Mouse (Mus musculus): Measurements from ENCODE around the gene Lrrk1. TPM values are rescaled to one million over a fixed set of nuclear protein-coding genes. Genes with fewer than 3 reads are reported as not detected.
A peak's percentile ranks its signal among the peaks of the same experiment; 100 is the strongest.

Gene Lrrk1
- polyA plus RNA-seq, 1 experiment from 2014 or later, result 6.7 TPM

- Histone ChIP-seq H3K4me3 (ENCODE audit: low read depth, low read length) (no peak overlapping the region), H3K9me3 (replicated peaks; ENCODE audit: control insufficient read depth, low read length) (no peaks in the 10 kb centered on the region), H3K9ac (ENCODE audit: low read depth, low read length) (no peak overlapping the region; the same call in 1 of the 2 replicates), H3K4me1 (ENCODE audit: control insufficient read depth, low read depth, low read length) (peaks cover 29% of the 10 kb centered on the region), H3K36me3 (ENCODE audit: control insufficient read depth, insufficient read depth) (no peaks in the 10 kb centered on the region), H3K27ac (ENCODE audit: low read length) (peak overlapping the region; percentile 88), H3K4me2 (ENCODE audit: low read depth, low read length) (no peak overlapping the region), H3K27me3 (ENCODE audit: control insufficient read depth, insufficient read depth, low read depth, low read length) (no peaks in the 10 kb centered on the region)
- ATAC-seq (ENCODE audit: low read depth), result no peak
- WGBS (ENCODE audit: insufficient replicate concordance), result 71% methylated on average over 6 of the region's 6 CpGs
These were observed 154.1 kb downstream of the Lrrk1 start for GRCm38 (mm10) chr7:66233947-66234516.

GRCm38 (mm10) chr7:66233141-66233946 is 154.8 kb downstream of the Lrrk1 start:
- peak overlapping the region; percentile 48 for H3K4me2 ChIP-seq (ENCODE audit: low read depth, low read length)
- peaks cover 29% of the 10 kb centered on the region for H3K4me1 ChIP-seq (ENCODE audit: control insufficient read depth, low read depth, low read length)
- H3K27ac ChIP-seq (ENCODE audit: low read length), result peak overlapping the region; percentile 88
- ATAC-seq (ENCODE audit: low read depth), result peak; percentile 90
- no peak overlapping the region for H3K4me3 ChIP-seq (ENCODE audit: low read depth, low read length)
- no peaks in the 10 kb centered on the region for H3K27me3 ChIP-seq (ENCODE audit: control insufficient read depth, insufficient read depth, low read depth, low read length)
- no peaks in the 10 kb centered on the region for H3K9me3 ChIP-seq (replicated peaks; ENCODE audit: control insufficient read depth, low read length)
- no peaks in the 10 kb centered on the region for H3K36me3 ChIP-seq (ENCODE audit: control insufficient read depth, insufficient read depth)
- 31% methylated on average over 4 of the region's 4 CpGs for WGBS (ENCODE audit: insufficient replicate concordance)
- peak overlapping the region; percentile 47 for H3K9ac ChIP-seq (ENCODE audit: low read depth, low read length)

- Histone ChIP-seq H3K4me3 (ENCODE audit: low read depth, low read length) (no peak overlapping the region), H3K27ac (ENCODE audit: low read length) (no peak overlapping the region), H3K9me3 (replicated peaks; ENCODE audit: control insufficient read depth, low read length) (no peaks in the 10 kb centered on the region), H3K9ac (ENCODE audit: low read depth, low read length) (no peak overlapping the region), H3K27me3 (ENCODE audit: control insufficient read depth, insufficient read depth, low read depth, low read length) (no peaks in the 10 kb centered on the region), H3K4me2 (ENCODE audit: low read depth, low read length) (no peak overlapping the region), H3K36me3 (ENCODE audit: control insufficient read depth, insufficient read depth) (no peaks in the 10 kb centered on the region), H3K4me1 (ENCODE audit: control insufficient read depth, low read depth, low read length) (peaks cover 29% of the 10 kb centered on the region)
- no peak for ATAC-seq (ENCODE audit: low read depth)
- WGBS (ENCODE audit: insufficient replicate concordance), result 81% methylated on average over 4 of the region's 4 CpGs
These were observed 156.3 kb downstream of the Lrrk1 start for GRCm38 (mm10) chr7:66231861-66232260.

GRCm38 (mm10) chr7:66230638-66231550 is 157.3 kb downstream of the Lrrk1 start:
- H3K36me3 ChIP-seq (ENCODE audit: control insufficient read depth, insufficient read depth), result no peaks in the 10 kb centered on the region
- peak overlapping the region; percentile 70 for H3K27ac ChIP-seq (ENCODE audit: low read length)
- 44% methylated on average over 17 of the region's 17 CpGs for WGBS (ENCODE audit: insufficient replicate concordance)
- ATAC-seq (ENCODE audit: low read depth), result no peak
- no peak overlapping the region for H3K9ac ChIP-seq (ENCODE audit: low read depth, low read length)
- no peaks in the 10 kb centered on the region for H3K9me3 ChIP-seq (replicated peaks; ENCODE audit: control insufficient read depth, low read length)
- no peak overlapping the region for H3K4me2 ChIP-seq (ENCODE audit: low read depth, low read length)
- H3K4me3 ChIP-seq (ENCODE audit: low read depth, low read length), result no peak overlapping the region
- no peaks in the 10 kb centered on the region for H3K27me3 ChIP-seq (ENCODE audit: control insufficient read depth, insufficient read depth, low read depth, low read length)
- peaks cover 29% of the 10 kb centered on the region for H3K4me1 ChIP-seq (ENCODE audit: control insufficient read depth, low read depth, low read length)

- H3K4me1 ChIP-seq (ENCODE audit: control insufficient read depth, low read depth, low read length), result peaks cover 29% of the 10 kb centered on the region
- no peaks in the 10 kb centered on the region for H3K9me3 ChIP-seq (replicated peaks; ENCODE audit: control insufficient read depth, low read length)
- no peaks in the 10 kb centered on the region for H3K36me3 ChIP-seq (ENCODE audit: control insufficient read depth, insufficient read depth)
- H3K4me2 ChIP-seq (ENCODE audit: low read depth, low read length), result no peak overlapping the region
- 24% methylated on average over 4 of the region's 4 CpGs for WGBS (ENCODE audit: insufficient replicate concordance)
- no peak overlapping the region for H3K9ac ChIP-seq (ENCODE audit: low read depth, low read length)
- no peak overlapping the region for H3K4me3 ChIP-seq (ENCODE audit: low read depth, low read length)
- H3K27ac ChIP-seq (ENCODE audit: low read length), result peak overlapping the region; percentile 70
- no peak for ATAC-seq (ENCODE audit: low read depth)
- H3K27me3 ChIP-seq (ENCODE audit: control insufficient read depth, insufficient read depth, low read depth, low read length), result no peaks in the 10 kb centered on the region
These were observed 157.9 kb downstream of the Lrrk1 start for GRCm38 (mm10) chr7:66230246-66230637.

- H3K4me3 ChIP-seq (ENCODE audit: low read depth, low read length), result no peak overlapping the region
- no peak for ATAC-seq (ENCODE audit: low read depth)
- H3K9ac ChIP-seq (ENCODE audit: low read depth, low read length), result no peak overlapping the region
- no peaks in the 10 kb centered on the region for H3K36me3 ChIP-seq (ENCODE audit: control insufficient read depth, insufficient read depth)
- 73% methylated on average over 7 of the region's 7 CpGs for WGBS (ENCODE audit: insufficient replicate concordance)
- H3K9me3 ChIP-seq (replicated peaks; ENCODE audit: control insufficient read depth, low read length), result no peaks in the 10 kb centered on the region
- H3K27ac ChIP-seq (ENCODE audit: low read length), result no peak overlapping the region
- H3K4me1 ChIP-seq (ENCODE audit: control insufficient read depth, low read depth, low read length), result peaks cover 29% of the 10 kb centered on the region
- H3K27me3 ChIP-seq (ENCODE audit: control insufficient read depth, insufficient read depth, low read depth, low read length), result no peaks in the 10 kb centered on the region
- no peak overlapping the region for H3K4me2 ChIP-seq (ENCODE audit: low read depth, low read length)
These were observed 158.7 kb downstream of the Lrrk1 start for GRCm38 (mm10) chr7:66229433-66229832.

- no peaks in the 10 kb centered on the region for H3K27me3 ChIP-seq (ENCODE audit: control insufficient read depth, insufficient read depth, low read depth, low read length)
- ATAC-seq (ENCODE audit: low read depth), result no peak
- H3K9me3 ChIP-seq (replicated peaks; ENCODE audit: control insufficient read depth, low read length), result no peaks in the 10 kb centered on the region
- no peak overlapping the region for H3K4me3 ChIP-seq (ENCODE audit: low read depth, low read length)
- no peaks in the 10 kb centered on the region for H3K36me3 ChIP-seq (ENCODE audit: control insufficient read depth, insufficient read depth)
- no peak overlapping the region for H3K9ac ChIP-seq (ENCODE audit: low read depth, low read length)
- H3K4me2 ChIP-seq (ENCODE audit: low read depth, low read length), result no peak overlapping the region
- H3K27ac ChIP-seq (ENCODE audit: low read length), result no peak overlapping the region
- peaks cover 21% of the 10 kb centered on the region for H3K4me1 ChIP-seq (ENCODE audit: control insufficient read depth, low read depth, low read length)
- 51% methylated on average over 2 of the region's 2 CpGs for WGBS (ENCODE audit: insufficient replicate concordance)
These were observed 159.6 kb downstream of the Lrrk1 start for GRCm38 (mm10) chr7:66228610-66228920.

GRCm38 (mm10) chr7:66227814-66228609 is 160.1 kb downstream of the Lrrk1 start:
- Histone ChIP-seq H3K27me3 (ENCODE audit: control insufficient read depth, insufficient read depth, low read depth, low read length) (no peaks in the 10 kb centered on the region), H3K27ac (ENCODE audit: low read length) (no peak overlapping the region), H3K36me3 (ENCODE audit: control insufficient read depth, insufficient read depth) (no peaks in the 10 kb centered on the region), H3K4me2 (ENCODE audit: low read depth, low read length) (no peak overlapping the region), H3K4me3 (ENCODE audit: low read depth, low read length) (no peak overlapping the region), H3K9me3 (replicated peaks; ENCODE audit: control insufficient read depth, low read length) (no peaks in the 10 kb centered on the region), H3K9ac (ENCODE audit: low read depth, low read length) (no peak overlapping the region), H3K4me1 (ENCODE audit: control insufficient read depth, low read depth, low read length) (peaks cover 15% of the 10 kb centered on the region)
- no peak for ATAC-seq (ENCODE audit: low read depth)
- WGBS (ENCODE audit: insufficient replicate concordance), result 66% methylated on average over 13 of the region's 13 CpGs

All from liver, embryonic 16.5 days (tissue).